Mouse (Mus musculus): ENCODE results near the gene Haghl.
A peak's percentile ranks its signal among the peaks of the same experiment; 100 is the strongest.

Gene Haghl

DNA sequence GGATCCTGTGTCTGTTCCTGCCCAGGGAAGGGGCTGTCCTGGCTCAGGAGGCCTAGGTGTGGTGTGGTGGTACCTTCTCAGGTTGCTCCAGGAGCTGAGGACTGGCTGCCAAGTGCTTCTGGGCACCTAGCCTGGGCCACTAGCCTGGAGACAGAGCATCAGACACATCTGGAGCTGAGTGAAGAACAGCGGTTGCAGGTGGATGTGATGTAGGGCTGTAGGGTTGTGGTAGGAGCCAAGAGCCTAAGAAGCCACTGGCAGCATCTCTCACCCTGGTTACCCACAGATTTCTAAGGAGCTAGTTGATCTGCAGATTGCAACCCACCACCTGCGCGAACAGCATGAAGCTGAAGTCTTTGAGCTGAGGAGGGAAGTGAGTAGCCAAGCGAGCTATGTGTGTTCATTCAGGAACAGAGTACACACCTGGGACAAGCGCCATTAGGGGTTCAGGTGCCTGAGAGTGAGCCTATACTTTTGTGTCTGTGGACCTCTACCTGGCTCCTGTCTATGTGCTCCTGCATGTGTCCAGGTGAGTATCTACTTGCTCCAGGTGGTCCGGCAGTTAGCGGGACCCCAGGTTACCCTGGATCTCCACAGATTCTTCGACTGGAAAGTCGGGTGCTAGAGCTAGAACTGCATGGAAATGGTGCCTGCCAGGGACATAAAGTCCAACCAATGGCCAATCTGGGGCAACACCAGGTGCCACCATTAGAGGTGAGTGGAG is 1.5 kb upstream of the Haghl start:
- no peak for DNase-seq (ENCODE audit: low read depth, low spot score)

DNA sequence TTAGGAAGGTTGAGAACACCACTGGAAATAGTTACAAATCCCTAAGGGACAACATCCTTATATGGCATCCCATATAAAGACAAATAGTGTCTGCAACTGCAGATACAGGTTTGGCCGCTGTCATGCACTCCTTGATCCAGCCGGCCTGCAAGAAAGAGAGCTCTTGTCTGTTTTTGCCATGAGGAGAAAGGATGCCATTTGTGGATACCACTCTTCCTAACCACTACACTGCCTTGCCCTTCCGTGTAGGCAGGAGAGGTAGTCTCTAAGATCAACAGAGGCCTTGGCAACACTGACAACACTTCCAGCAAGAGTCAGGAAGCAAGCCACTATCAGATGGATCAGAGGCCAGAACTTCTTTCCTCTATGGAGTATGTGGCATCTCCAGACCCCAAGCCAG is 807 bp upstream of the Haghl start, which contains the start of gene Ccdc78:
Gene Ccdc78 (plus strand): TSS at position 301 of the 400 bp plus-strand sequence.
- DNase-seq (ENCODE audit: low read depth, low spot score), result no peak

DNA sequence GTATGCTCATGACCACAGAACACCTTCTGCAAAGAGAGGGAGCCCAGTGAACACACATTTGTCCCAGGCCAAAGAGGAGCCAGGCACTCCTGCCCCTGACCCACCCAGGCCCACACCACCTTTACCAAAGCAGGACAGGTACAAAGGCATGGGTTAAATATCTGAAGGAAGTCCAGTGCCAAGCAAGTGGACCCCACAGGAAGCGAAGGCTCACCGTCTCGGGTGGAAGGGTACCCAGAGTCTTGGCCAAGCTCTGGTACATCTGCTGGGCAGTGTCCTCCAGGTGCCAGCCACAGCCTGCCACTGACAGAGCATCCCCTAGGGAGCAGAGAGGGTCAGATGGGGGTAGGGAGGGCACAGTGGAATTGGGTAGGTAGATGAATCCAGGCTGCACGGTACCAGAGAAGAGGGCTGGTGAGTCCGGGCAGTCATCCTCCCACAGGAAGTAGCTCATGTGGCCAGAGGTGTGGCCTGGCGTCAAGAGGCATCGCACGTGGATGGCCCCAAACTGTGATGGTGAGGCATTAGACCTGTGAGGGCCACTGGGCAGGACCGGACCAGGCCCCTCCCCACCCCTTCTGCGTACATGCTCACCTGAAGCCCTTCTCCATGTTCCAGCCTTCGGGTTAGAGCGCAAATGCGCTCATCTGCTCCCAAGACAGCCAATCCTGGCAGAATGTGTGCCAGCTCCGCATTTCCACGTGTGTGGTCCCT is 1.5 kb downstream of the Haghl start:
- DNase-seq (ENCODE audit: low read depth, low spot score), result no peak

DNA sequence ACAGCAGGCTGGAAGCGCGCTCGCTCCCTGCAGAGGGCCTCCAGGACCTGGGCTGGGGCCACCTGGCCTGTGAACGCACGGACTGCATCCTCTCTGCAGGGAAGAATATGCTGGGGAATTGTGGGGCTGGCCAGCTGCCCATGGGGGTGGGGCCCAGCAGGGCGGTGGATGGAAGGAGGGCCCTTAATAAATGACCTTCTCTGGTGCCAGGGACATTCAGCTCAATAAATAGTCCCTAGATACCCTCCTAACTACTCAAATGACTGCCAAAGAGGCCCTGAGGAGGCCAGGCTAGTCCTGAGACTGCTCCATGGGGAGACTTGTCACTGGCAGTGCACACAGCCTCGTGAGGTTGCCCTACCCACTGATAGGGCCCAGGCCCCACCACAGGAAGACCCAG is 2.4 kb downstream of the Haghl start:
- DNase-seq (ENCODE audit: low read depth, low spot score), result no peak

DNA sequence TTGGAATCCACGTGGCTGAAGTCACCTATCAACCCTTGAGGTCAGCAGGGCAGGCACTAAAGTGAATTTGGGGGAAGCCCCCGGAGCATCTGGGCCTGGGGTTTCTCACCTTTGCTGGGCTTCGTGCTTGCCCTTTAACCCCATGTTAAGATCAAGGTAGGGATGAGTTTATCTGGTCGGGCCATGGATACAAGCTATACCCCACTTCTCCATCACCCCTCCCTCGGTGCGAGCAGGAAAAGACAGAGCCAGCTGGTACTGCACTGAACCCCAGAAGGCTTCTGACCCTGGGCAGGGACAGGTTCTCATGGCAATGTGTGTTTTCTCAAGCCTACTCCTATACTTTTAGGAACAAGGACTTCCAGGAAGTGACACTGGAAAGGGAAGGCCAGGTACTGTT is 4.1 kb downstream of the Haghl start:
- DNase-seq (ENCODE audit: low read depth, low spot score), result no peak

DNA sequence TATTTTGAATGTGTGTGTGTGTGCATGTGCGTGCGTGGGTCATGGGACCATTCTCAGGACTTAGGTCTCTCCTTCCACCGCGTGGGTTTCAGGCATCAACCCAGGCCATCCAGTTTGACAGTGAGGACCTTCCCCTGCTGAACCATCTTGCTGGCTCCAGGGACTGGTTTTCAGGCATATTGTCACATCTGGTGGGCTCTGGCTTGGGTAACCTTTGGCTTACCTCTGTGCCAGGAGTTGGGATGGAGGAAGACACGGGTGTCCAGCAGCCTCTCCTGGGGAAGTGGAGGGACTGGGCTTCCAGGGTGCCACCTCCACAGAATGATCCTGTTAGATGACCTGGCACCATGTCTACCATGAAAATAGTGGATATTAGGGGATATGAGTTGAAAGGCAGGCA is 7.5 kb downstream of the Haghl start:
- DNase-seq (ENCODE audit: low read depth, low spot score), result no peak

DNA sequence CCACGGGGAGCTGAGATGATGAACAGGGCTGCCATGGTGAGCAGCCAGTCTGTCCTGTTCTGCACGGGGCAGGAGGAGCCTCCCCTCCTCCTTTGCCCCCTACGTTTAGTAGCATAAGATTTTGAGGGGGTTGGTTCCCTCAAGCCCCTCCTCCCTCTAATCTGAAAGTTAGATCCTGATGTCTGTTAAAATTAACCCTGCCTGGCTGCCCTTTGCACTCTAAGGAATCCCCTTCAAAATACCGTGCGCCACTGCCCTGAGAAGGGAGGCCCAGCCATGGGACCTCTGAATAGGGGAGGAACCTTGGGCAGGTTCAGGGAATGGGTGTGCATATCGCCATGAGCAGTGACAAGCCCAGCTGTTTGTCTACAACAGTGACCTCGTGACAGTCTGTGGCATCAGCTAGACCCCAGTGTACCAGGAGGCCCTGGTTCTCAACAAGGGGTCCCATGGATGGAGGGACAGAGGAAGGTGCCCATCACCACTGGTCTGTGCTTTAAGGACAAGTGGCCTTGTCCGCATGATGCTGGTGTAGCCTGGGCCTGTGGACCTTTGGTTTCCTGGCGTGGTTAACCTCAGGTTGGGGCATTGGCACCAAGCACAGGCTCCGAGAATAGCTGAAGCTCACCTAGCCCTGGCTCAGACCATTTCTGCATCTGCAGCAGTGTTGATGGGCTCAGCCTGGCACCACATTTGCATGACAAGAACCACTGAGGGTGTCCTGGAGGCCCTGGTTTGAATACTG is 10.0 kb downstream of the Haghl start:
- DNase-seq (ENCODE audit: low read depth, low spot score), result no peak

DNA sequence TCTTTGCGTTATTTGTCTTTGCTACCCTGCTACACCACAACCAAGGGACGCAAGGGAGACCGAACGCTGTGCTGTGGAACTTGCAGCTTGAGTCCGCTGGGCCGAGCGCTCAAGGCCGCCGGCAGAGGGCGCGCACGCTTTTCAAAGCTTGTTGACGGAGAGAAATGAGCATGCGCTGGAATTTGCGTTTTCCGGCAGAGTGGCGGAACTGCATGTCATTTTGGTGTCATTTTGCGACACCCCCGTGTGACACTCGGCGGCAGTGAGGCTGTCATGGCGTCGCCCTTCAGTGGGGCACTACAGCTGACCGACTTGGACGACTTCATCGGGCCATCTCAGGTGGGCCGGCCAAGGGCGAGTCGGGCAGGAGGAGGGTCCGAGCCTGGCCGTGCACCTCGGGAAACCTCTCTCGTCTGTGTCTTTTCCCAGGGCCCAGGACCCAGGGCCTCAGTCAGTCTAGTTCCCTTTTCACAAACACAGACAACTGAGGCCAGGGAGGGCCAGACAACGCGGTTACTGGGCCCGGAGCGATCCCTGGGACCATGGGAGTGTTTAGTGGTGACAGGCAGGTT is 11.8 kb downstream of the Haghl start, which contains the start of gene Narfl:
Gene Narfl (plus strand): TSS at position 228 of the 572 bp plus-strand sequence.
- DNase-seq (ENCODE audit: low read depth, low spot score), result peak; percentile 95

DNA sequence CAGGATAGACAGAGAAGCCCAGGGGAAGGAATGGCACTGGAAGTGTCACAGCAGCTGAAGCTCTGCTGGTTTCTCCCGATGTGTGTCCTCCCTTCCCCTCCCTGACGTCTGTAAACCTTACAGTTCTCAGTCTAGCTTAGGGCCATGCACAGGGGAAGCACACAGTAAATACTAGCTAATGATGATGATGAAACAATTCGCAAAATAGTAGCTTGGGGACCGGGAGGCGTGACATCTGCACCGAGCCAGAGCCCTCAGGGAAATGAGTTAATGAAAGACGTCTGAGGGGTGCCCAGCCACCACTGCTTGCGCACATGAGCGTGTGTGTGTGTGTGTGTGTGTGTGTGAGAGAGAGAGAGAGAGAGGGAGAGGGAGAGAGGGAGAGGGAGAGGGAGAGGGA is 16.1 kb downstream of the Haghl start:
- no peak for DNase-seq (ENCODE audit: low read depth, low spot score)

DNA sequence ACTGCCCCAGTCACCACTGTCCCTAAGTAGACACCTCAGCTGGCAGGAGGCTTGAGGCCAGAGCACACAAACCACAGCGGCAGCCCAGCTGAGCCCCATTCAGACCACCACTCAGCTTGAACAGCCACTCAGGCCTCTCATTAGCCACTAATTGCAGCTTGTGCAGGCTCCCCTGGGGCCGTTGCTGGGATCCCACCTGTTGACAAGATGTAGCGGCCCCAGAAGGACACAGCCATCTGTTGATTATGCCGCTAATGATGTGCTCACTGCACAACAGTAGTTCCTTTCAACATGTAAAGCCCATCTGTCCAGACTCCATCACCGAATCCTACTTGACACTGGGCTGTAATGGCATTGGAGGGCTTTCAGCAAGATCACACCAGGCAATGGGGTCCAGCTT is 19.6 kb downstream of the Haghl start:
- DNase-seq (ENCODE audit: low read depth, low spot score), result no peak

DNA sequence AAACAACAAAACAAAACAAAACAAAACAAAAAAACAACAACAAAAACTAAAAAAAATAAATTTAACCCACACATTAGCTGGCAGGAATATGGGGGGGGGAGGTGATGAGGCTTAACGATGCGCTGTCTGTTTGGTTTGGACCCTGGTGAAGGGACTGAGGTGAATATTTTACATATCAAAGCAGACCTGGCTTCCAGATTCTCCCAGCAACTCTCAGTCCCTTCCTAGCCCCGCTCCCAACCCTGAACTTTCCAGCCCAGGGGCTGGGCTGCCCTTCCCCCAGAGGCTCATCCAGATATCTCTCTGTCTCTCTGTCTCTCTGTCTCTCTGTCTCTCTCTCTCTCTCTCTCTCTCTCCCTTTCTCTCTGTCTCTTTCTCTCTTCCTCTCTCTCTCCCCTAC is 22.9 kb downstream of the Haghl start:
- DNase-seq (ENCODE audit: low read depth, low spot score), result no peak

DNA sequence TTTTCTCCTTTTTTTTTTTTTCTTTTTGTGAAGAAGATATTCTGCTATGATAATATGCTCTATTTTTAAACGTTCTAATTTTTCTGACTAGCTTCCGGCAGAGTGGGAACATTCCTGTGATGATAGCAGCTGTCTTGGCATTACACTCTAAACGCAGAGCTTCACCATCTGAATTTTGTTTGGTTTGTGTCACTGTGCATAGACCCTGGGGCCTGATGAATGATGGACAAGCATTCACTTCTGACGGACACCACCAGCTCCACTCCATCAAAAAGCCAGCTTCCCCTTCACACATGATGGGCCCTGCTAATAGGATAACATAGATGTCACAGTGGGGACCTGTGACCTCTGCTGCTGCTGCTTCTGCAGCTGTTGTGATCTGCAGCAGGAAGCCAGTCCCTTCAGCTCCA is 23.9 kb downstream of the Haghl start:
- no peak for DNase-seq (ENCODE audit: low read depth, low spot score)

DNA sequence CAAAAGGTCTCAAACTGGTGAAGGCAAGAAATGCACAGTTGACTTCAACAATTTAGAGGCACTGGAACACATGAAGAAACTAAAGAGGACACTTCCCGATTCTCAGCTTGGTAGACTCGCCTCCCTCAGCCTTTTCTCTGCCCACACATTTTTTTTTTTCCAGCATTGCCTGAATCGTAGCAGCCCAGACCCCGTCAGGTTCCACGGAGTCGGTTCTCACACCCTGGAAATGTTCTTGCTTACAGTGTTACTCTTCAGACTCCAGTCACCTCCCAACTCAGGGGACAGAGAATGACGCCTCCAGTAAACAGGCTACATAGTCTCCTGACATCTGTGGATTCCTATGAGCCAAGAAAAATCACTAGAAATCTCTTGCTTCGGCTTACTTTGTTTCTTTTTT is 25.3 kb downstream of the Haghl start:
- DNase-seq (ENCODE audit: low read depth, low spot score), result no peak

DNA sequence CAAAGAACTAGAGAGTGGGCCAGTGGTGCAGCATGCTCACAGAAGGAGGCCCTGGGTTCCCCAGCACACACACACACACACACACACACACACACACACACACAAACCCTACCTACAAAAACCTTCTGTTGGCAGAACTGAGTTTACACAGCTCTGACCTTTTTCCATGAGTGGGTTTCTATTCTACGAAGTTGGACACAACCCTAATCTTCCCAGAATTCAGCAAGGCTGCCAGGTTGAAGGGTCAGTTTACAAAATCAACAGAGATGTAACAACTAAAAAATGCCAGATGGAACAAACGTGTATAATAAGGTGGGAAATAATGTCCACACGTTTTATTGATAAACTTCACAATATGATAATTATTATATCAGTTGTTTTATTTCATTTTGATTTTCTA is 27.8 kb downstream of the Haghl start:
- DNase-seq (ENCODE audit: low read depth, low spot score), result no peak

DNA sequence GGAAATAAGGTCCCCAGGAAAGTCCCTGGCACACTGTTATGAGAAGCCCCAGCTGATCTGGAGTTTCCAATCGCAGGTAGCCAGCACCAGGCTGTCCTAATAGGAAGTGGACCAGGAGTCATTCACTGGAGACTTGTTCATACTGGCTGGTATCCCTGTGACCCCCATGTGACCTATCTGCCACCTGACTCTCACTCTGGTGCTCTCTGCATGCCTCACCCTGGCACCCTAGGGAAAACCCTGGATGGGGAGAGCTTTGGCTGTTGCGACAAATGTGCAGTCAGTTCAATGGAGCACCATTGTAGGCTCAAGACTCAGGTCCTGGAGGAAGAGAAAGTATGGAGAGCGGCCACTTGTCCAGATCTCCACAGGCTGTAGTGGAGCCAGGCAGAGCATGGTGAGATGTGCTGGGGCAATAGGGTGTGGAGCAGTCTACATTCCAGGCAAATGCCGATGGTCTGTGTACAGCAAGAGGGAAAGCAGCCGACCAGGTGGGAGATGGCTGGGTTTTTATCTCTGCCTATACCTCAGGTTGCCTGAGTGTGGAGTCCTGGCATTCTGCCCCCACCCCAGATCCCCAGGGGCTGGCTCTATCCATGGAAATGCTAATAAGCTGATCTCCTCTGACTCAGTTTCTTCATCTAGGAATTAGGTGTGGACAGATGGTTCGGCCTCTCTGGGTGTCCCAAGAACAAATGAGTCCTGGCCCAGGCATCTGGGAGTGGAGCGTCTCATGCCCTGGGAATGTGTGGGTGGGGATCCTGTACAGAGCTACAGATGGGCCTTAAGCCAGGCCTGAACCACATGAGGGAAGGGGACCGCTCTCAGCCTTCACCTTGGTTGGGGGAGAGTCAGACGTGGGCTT is 28.9 kb downstream of the Haghl start:
- DNase-seq (ENCODE audit: low read depth, low spot score), result no peak

DNA sequence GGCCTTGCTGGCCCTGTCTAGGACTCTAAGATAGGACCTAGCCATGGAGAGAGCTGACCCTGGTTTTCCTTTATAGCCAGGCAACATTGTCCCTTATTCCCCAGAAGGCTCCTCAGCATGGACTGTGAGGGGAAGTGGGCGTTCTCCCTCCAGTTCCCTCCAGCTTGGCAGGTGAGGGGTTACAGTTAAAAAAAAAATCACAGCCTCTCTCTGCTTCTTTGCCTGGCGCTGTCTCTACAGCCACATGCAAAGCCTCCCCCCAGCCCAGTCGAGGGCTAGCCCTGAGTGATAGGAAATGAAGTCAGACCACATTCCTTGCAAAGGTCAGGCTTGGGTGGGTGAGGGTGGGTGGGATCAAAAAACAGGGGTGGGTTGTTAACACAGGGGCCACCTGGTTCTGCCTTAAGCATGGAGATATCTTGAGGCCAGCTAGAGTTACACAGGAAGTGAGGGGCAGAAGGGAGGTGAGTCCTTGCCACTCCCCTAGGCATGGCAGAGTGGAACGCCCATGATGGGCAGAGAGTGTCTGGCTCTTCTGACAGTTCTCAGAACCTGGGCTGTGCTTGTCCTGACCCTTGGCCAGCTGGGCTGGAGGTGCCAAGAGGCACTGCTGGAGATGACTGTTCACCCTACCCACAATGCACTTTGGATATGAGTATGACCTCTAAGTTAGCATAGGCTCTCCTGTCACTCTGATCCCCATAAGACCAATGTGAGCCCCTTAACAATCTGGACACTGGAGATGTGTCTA is 29.7 kb downstream of the Haghl start:
- no peak for DNase-seq (ENCODE audit: low read depth, low spot score)

DNA sequence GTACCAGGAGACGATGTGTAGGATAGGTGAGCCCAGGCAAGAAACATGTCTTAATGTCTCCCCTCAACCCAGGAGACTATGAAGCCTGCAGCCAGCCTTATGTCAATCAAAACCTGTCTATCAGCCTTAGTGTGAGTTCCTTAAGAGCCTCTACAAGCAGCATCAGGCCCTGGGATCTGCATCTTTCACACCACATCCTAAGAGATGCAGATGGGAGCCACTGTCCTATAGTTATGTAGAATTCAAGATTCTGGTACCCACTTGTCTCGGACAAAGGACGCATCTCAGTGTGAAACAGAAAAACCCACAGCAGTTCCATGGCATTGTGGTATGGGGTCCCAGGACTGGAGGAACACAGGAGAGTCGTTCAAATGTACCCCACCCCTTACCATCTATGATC is 30.4 kb downstream of the Haghl start:
- DNase-seq (ENCODE audit: low read depth, low spot score), result no peak

DNA sequence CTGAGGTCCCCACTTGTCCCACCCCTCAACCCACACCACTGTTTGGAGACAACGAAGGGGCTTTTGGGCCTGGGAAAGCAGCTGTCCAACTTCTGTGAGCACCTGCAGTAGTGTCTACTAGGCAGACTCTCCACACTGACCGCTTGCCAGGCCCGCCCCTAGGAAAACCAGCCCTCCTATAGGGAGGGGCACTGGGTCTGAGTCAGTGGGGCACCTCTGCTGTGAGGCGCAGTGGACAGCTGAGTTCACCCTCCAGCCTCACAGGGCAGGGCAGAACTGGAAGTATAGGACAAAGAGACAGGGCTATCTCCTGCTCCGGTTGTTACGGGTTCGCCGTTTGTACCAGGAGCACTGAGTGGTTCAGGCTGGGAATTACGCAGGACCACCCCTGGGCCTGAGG is 31.2 kb downstream of the Haghl start, which contains the start of gene Msln:
Gene Msln (minus strand): TSS at position 138 of the 400 bp plus-strand sequence.
- DNase-seq (ENCODE audit: low read depth, low spot score), result no peak

DNA sequence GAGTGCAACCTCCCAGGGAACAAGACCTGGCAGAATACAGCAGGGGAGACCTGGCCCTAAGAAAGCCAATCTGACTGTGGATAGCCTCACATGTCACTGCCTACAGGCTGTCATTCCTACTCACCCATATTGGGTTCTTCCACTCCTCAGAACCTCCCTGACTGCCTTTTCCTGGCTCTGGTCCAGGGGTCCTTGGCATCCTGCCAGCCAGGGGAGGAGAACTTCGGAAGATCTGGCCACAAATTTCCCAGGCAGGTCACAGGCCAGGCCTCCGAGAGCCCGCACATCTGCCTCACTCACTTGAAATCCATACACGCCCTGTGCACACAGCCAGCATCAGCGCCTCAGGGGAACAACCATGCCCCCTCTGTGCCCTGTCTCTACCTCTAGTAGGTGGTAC is 34.0 kb downstream of the Haghl start:
- no peak for DNase-seq (ENCODE audit: low read depth, low spot score)

DNA sequence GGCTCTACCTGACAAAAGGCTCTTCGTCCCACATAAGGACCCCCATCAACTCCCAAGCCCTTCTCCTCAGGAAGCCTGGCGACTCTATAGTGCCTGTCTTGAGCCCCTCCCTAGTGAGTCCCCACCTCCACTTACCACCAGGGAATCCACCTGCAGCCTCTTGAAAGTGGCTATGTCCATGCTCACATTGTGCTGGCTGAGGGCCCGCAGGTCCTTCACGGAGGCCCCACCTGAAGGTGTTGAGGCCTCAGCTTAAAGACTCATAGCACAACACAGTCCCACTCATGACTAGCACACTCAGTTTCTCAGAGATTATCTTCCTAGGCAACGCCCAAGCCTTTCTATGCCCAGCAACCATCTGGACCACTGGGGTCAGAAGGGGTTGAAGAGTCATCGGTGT is 36.2 kb downstream of the Haghl start:
- no peak for DNase-seq (ENCODE audit: low read depth, low spot score)

Data from brain, embryonic 18.5 days (tissue).